Mouse (Mus musculus): ENCODE results near the gene Pik3cg.
"Not testable (repeated sequence)": the region's sequence is repeated elsewhere in the genome, so short reads cannot be mapped to it uniquely, and the experiment has no call there.

The Pik3cg gene

GRCm38 (mm10) chr12:32207948-32208891 is at the start of gene Pik3cg:
Gene Pik3cg, minus strand, starts transcription at chr12:32208659.
- DNase-seq (ENCODE audit: low spot score), result no peak

GRCm38 (mm10) chr12:32248483-32248882 is 40.0 kb upstream of the Pik3cg start:
- peak; percentile 77 for DNase-seq (ENCODE audit: low spot score)

- peak; percentile 79 for DNase-seq (ENCODE audit: low spot score)
These were observed 37.2 kb upstream of the Pik3cg start for GRCm38 (mm10) chr12:32245566-32246233.

GRCm38 (mm10) chr12:32243586-32243985 is 35.1 kb upstream of the Pik3cg start:
- DNase-seq (ENCODE audit: low spot score), result no peak

DNA sequence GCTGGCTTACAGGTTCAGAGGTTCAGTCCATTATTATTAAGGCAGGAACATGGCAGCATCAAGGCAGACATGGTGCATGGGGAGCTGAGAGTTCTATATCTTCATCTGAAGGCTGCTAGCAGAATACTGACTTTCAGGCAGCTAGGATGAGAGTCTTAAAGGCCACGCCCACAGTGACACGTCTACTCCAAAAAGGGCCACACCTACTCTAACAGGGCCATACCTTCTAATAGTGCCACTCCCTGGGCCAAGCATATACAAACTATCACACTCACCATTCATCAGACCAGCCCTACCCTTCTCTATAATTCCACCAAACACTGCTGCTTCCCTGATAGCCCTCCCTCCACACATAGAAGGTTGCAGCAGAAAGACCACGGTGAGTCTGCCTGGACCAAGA is 30.7 kb upstream of the Pik3cg start:
- not testable (repeated sequence) for DNase-seq (ENCODE audit: low spot score)

DNA sequence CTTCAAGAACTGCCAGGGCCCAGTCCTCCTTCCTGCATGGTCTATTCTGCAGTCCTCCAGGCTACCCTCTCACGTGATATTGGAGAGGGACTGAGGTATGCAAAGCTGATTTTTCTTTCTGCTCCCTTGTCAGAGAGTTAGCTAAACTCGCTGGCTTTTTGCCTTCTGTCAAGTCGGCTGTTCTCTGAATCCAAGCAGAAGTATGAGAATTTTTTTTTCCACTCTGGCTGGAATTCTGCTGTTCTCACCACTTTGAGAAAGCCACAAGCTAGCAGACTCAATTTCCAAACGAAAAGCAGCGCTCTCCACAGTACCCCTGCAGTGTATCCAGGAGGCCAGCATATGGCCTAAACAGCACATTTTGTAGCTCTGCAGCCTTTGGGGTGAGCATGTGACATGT is 30.0 kb upstream of the Pik3cg start:
- peak; percentile 38 for DNase-seq (ENCODE audit: low spot score)

GRCm38 (mm10) chr12:32237839-32238238 is 29.4 kb upstream of the Pik3cg start:
- no peak for DNase-seq (ENCODE audit: low spot score)

GRCm38 (mm10) chr12:32237139-32237538 is 28.7 kb upstream of the Pik3cg start:
- DNase-seq (ENCODE audit: low spot score), result no peak

GRCm38 (mm10) chr12:32236450-32236849 is 28.0 kb upstream of the Pik3cg start:
- DNase-seq (ENCODE audit: low spot score), result no peak

DNA sequence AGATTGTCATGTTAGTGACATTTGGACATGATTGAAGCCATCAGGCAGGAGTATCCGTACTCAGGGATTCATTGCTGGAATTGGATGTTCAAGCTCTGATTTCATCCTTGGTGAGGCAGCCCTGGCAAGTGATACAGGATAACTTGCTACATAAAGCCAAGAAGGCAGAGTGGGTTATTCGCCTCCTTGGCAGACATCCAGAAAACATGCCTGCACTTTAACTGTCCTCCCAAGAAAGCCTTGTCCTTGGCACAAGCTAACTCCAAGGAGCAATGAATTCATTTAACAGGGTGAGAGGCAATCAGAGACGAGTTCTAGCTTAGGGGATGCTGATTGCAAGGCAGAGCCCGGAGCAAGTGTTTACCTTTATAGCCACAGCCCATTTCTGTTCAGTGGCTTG is 25.4 kb upstream of the Pik3cg start:
- no peak for DNase-seq (ENCODE audit: low spot score)

DNA sequence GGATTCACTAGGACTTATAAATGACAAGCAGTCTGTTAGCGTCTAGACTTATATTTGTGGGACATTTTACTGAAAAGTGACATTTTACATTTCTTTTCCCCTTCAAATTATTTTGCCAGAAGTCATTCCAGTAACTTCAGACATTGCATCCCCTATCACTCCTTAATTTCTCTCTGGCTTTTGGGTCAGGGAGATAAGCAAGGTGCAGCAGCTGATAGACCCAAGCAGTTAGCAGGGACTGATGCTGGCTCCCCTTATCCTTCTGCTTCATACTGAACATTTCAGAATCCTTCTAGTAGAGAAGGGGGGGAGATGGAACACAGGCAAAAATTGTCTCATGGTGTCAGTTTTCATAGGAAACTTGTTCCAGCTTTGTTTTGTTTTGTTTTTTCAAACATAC is 22.9 kb upstream of the Pik3cg start:
- DNase-seq (ENCODE audit: low spot score), result no peak

DNA sequence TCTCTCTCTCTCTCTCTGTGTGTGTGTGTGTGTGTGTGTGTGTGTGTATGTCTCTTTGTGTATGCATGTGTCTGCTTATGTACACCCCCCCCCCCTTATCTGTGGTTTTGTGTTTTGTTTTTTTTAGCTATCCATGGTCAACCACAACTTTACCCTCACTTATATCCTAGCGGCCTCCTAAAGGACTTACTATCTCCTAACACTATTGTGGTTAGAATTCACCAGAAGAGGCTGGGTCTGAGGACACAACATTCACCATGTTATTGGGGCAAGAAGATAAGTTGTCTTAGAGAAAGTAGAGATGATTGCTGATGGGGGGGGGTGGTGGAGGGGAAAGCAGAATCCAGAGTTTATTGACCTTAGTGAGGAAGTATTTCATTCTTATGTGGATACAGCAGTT is 15.2 kb upstream of the Pik3cg start:
- no peak for DNase-seq (ENCODE audit: low spot score)

DNA sequence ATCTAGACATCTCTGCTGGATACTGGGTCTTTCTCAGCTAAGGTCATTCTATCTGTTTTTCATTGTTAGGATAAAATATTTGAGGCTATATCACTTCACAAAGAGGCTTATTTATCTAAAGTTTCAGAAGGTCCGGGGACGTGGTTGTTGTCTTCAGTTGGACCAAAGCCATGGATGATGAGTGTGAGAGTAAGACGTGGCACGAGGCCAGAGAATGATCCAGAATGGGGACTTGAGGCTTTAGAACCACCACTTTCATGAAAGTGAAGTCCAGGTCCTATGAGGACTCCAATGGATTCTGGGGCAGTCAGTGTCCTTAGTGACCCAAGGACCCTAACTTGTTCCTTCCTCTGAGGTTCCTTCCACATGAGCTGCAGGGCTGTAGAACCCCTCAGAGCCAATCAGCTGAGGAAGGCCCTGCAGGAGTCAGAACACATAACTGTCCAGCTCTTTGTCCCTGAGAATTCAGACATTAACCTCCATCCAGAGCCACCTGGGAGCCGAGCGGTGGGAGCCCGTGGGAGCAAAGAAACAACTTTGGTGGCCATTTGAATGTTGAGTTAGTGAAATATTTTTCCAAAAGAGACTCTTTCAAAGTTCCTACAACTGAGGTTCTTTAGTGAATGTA is 14.4 kb upstream of the Pik3cg start:
- DNase-seq (ENCODE audit: low spot score), result no peak

- DNase-seq (ENCODE audit: low spot score), result no peak
These were observed 11.9 kb upstream of the Pik3cg start for GRCm38 (mm10) chr12:32220387-32220786.

DNA sequence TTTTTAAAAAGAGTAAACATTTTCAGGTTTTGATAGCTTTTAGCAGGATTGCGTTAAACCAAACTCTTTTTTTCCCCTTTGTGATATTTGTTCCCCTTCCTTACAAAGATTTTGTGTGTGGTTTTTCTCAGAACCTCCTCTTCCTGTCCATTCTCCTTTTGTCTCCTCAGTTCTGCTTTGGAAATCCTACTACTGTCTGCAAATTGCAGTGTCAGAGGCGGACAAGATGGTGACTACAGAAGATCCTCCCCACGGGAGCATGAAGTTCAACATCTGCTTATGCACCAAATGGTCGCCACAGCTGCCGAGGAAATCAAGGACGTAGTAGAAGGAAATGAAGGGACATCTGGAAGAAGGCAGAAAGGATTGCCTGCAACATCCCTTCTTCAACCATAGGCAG is 6.7 kb upstream of the Pik3cg start:
- no peak for DNase-seq (ENCODE audit: low spot score)

- no peak for DNase-seq (ENCODE audit: low spot score)
These were observed 4.2 kb upstream of the Pik3cg start for GRCm38 (mm10) chr12:32212702-32213101.

DNA sequence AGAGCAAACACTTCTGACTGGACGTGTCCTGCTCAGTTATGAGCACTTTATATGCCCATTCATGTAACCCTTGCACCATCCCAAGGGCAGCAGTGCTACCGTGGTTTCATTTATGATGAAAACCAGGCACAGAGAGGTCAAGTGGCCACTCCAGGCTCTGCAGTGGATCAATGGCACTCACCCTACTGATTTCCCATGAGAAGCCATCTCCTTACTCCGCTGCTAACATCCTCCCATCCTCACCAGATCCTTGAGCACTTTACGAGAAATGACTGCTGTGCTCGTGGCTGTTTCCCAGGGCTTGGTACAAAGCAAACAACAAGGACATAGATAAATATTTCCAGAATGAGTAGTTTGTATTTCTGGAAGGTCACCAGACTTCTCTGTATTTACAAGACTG is 3.7 kb upstream of the Pik3cg start:
- no peak for DNase-seq (ENCODE audit: low spot score)

DNA sequence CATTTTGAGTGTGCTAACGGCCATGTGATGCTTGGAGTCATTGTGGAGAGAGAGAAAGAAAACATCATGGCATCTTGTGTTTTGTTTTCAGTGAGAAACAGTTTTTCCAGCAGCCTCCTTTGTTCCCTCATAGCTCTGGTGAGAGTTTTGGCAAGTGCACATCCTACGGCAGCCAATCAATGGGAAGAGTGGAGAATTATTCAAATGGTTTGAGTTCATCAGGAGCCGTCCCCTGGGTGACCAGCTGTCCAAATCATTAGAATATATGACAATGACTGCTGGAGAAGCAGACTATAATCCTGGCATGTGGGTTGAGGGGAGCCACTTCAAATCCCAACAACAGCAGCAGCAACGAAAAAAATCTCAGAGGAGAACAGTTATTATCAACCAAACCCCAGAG is 2.8 kb upstream of the Pik3cg start:
- no peak for DNase-seq (ENCODE audit: low spot score)

DNA sequence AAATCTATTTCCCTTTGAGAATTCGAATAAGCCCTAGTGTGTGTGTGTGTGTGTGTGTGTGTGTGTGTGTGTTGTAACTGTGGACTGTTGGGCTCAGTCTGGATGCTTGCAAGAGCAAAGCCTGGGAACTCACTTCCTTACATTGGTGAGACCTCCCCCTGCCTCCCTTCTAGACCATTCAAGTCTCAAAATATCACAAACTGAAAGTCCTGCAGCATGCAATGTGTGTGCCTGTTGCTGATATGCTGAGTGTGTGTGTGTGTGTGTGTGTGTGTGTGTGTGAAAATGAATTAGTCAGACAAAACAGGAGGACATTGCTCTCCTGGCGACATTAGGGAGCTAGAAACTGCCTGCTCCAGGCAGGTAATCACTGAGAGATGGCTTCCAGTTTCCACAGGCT is 492 bp upstream of the Pik3cg start:
- DNase-seq (ENCODE audit: low spot score), result no peak

DNA sequence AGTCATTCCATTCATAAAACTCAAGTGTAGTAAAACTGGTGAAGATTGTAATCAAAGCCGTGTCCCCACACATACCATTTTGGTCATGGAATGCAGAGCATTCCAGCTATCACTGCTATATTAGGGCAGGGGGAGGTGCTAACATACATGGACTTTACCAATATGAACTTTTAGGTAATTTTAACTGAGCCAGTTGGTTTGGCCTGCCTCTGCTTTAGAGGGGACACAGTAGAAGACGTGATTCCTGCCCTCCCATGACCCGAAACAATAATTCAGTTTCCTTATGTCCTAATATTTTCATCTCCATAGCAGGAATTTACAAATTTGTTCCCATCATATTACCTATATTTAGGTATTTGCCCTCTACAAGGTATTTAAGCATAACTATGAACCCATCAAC is 1.3 kb downstream of the Pik3cg start:
- DNase-seq (ENCODE audit: low spot score), result no peak

DNA sequence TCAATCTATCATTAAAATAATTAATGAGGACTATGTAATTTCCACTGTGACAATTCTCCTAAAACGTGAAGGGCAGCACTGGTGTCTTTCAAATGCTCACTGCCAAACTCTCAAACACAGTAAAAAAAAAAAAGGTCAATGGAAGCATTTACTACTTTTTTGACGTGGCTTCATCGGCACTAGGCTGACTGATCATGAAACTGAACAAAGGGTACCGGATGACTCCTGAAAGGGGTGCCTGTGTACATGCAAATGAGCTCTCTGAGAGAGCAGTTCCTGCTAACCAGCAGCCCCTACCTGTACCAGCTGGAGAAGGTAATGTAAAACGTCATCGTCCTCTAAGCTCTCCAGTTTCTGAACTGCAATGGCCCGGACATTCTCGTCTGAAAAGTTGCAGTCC is 4.8 kb downstream of the Pik3cg start:
- no peak for DNase-seq (ENCODE audit: low spot score)

DNA sequence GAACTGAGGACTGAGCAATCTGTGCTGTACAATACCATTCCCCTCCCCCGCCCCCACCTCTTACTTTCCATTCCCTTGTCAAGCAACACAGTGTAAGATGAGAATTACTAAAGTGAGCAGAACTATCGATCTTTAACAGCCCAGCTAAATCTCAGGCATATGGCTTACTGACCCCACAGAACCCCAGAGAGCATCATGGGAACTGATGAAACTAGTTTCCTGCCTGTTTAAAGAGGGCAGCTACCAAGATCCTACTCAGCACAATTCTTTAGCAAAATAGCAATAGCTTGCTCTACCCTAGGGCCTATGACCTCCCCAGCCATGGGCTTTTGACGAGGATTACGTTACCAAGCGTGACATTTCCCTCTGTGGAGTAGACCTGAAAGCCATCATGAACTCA is 5.9 kb downstream of the Pik3cg start:
- DNase-seq (ENCODE audit: low spot score), result no peak

GRCm38 (mm10) chr12:32201932-32202331 is 6.5 kb downstream of the Pik3cg start:
- DNase-seq (ENCODE audit: low spot score), result no peak

All from adipocyte (in vitro differentiated cells).